Mouse (Mus musculus) brown adipose tissue, adult 24 weeks (tissue): ENCODE measurements around the gene Tiam1. TPM values are rescaled to one million over a fixed set of nuclear protein-coding genes. Genes with fewer than 3 reads are reported as not detected.

Experiments used
- H3K27ac ChIP-seq: fragments of 200-500 bp; replicated peaks from 2 replicates; pipeline ENCODE4 v1.5.1; 2012; ENCODE audit warnings: low read depth, mild to moderate bottlenecking, low read length
- H3K4me1 ChIP-seq: fragments of 200-500 bp; 2 replicates; pipeline ENCODE4 v1.6.1; 2012; ENCODE audit warnings: low read length, mixed read lengths; ENCODE audit not compliant: control insufficient read depth, insufficient read depth, insufficient read length
- H3K4me3 ChIP-seq: fragments of 200-500 bp; 2 replicates; pipeline ENCODE4 v1.5.1; 2012; ENCODE audit warnings: low read depth, mild to moderate bottlenecking, low read length, moderate library complexity; ENCODE audit not compliant: insufficient read depth
- polyA plus RNA-seq: library from polyadenylated mRNA; stranded (reverse); fragments of >200 nt; gene quantifications from 2 replicates; pipeline ENCODE4 v1.2.4, GENCODE M21; 2012; ENCODE audit not compliant: missing spikeins, insufficient read depth, insufficient read length

The Tiam1 gene
- polyA plus RNA-seq, 1 experiment: 15.9 TPM

DNA sequence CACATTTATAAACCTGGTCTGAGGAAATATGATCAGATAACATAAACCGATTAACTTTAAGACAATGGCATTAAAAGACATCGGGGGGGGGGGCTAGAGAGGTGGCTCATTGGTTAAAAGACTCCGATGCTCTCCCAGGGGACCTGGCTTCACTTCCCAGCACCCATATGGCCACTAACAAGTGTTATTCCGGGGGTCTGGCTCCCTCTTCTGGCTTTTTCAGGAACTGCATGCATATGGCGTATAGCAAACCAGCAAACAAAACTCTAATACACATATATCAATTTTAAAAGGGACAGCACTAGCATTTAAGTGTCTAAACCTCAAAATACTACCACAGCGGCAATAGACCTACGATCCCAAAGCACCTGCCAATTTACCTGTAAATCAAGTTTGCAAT, 347.0 kb downstream of the Tiam1 start:
- no peak overlapping the region for H3K27ac ChIP-seq
- no peaks in the 10 kb centered on the region for H3K4me1 ChIP-seq

GRCm38 (mm10) chr16:89789792-89790434, 353.7 kb downstream of the Tiam1 start:
- Histone ChIP-seq H3K27ac (no peak overlapping the region), H3K4me1 (no peaks in the 10 kb centered on the region), H3K4me3 (no peak overlapping the region)

More for the DNA sequence above, 347.0 kb downstream of the Tiam1 start:
- H3K4me3 ChIP-seq: no peak overlapping the region

DNA sequence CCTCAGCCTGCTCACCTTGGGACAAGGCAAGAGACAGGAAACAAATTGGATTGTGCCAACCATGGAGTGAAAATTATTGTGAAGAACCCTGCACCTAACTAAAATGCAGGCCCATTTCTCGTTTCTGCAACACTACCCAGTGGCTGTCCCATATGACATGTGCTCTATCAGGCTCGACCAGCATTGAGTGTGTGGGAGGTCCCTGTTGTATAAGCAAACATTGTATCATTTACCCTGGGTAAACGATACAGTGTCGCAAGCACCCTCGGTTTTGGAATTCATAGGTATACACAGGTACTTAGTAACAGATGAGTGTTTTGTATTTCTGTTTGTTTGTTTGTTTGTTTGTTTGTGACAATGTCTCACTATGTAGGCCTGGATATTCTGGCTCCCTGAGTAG, 357.8 kb downstream of the Tiam1 start:
- H3K4me3 ChIP-seq: no peak overlapping the region
- no peaks in the 10 kb centered on the region for H3K4me1 ChIP-seq
- H3K27ac ChIP-seq: no peak overlapping the region

- H3K4me3 ChIP-seq: no peak overlapping the region
- no peaks in the 10 kb centered on the region for H3K4me1 ChIP-seq
- H3K27ac ChIP-seq: no peak overlapping the region
Measured at GRCm38 (mm10) chr16:89779705-89780104, 363.9 kb downstream of the Tiam1 start.

DNA sequence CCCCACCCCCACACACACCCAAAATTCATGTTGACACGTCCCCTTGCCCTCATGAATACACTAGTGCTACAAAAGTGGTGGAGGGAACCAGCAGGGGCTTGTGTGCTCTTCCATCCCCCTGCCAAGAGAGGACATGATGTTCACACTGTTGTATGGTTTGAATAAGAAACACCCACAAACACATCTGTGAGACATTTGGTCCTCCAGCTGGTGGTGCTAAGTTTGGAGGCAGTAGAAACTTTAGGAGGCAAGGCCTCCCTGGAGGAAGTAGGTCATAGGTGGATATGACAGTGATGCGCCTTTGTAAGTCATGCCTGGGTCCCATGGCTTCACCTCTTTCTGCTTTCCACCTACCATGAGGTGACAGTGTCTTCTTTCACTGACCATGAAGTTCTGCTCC, 366.1 kb downstream of the Tiam1 start:
- Histone ChIP-seq H3K4me1 (no peaks in the 10 kb centered on the region), H3K4me3 (no peak overlapping the region), H3K27ac (no peak overlapping the region)

GRCm38 (mm10) chr16:89774553-89774913, 369.0 kb downstream of the Tiam1 start:
- Histone ChIP-seq H3K4me1 (no peaks in the 10 kb centered on the region), H3K4me3 (no peak overlapping the region)

GRCm38 (mm10) chr16:89773657-89774552, 369.7 kb downstream of the Tiam1 start:
- Histone ChIP-seq H3K4me1 (no peaks in the 10 kb centered on the region), H3K27ac (no peak overlapping the region), H3K4me3 (peak overlapping the region; percentile 24)

More at GRCm38 (mm10) chr16:89774553-89774913, 369.0 kb downstream of the Tiam1 start:
- no peak overlapping the region for H3K27ac ChIP-seq

DNA sequence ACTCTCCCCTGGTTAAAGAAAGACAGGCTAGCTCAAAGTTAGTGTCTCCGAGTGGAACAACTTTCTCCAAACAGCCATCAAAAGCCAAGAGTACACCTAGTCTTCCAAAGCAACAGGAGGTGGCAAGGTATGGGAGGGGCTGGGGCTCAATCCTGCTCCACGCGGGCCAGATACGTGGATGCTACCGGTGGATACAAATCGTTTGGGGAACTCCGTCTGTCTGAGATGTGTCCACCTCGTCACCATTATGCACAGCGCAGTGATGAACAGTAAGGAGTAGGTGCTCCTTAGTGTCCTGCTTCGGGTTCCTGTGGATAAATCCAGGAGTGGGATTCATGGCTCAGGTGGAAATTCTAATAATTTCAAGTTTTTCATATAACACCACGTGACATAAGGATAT, 377.6 kb downstream of the Tiam1 start:
- Histone ChIP-seq H3K27ac (no peak overlapping the region), H3K4me3 (no peak overlapping the region), H3K4me1 (no peaks in the 10 kb centered on the region)

- no peak overlapping the region for H3K27ac ChIP-seq
- no peak overlapping the region for H3K4me3 ChIP-seq
- H3K4me1 ChIP-seq: no peaks in the 10 kb centered on the region
Measured at GRCm38 (mm10) chr16:89765470-89765869, 378.1 kb downstream of the Tiam1 start.

GRCm38 (mm10) chr16:89763812-89764211, 379.8 kb downstream of the Tiam1 start:
- no peak overlapping the region for H3K27ac ChIP-seq
- H3K4me3 ChIP-seq: no peak overlapping the region
- H3K4me1 ChIP-seq: no peaks in the 10 kb centered on the region

DNA sequence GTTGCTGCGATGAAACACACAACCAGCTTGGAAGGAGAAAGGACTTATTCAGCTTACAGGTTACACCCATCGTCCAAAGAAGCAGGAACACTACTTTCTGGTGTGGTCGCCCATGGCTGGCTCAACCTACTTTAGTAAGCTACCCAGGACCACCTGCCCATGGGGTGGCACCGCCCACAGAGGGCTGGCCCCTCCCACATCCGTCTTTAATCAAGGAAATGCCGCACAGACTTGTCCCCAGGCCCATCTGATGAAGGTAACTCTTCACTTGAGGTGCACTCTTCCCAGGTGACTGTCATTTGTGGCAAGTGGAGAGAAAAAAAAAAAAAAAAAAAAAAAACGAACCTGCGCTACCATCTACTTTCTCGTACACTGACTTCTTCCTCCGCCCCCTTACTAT, 381.0 kb downstream of the Tiam1 start:
- Histone ChIP-seq H3K4me1 (no peaks in the 10 kb centered on the region), H3K27ac (no peak overlapping the region)

GRCm38 (mm10) chr16:89762096-89762495, 381.5 kb downstream of the Tiam1 start:
- H3K4me3 ChIP-seq: no peak overlapping the region
- H3K4me1 ChIP-seq: no peaks in the 10 kb centered on the region
- no peak overlapping the region for H3K27ac ChIP-seq

More for the DNA sequence above, 381.0 kb downstream of the Tiam1 start:
- H3K4me3 ChIP-seq: no peak overlapping the region

DNA sequence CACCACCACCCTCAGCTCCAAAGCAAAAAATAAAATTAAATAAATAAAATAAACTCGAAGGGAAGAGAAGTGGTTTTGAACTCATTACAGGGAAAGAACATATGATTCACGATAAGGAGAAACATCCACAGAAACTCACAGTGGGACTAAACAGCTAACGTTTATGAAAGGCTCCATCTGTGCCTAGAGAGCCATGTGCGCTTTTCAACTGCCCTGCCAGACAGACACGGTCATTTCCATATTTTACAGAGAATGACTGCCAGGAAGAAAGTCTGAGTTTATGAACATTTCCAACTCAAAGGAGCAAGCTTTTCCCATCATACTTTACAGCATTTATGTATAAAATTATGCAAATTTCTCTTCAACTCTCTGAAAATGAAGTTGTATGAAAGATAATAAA, 386.2 kb downstream of the Tiam1 start:
- no peak overlapping the region for H3K4me3 ChIP-seq
- no peaks in the 10 kb centered on the region for H3K4me1 ChIP-seq
- no peak overlapping the region for H3K27ac ChIP-seq

GRCm38 (mm10) chr16:89754709-89755108, 388.9 kb downstream of the Tiam1 start:
- no peak overlapping the region for H3K4me3 ChIP-seq
- no peak overlapping the region for H3K27ac ChIP-seq
- H3K4me1 ChIP-seq: no peaks in the 10 kb centered on the region

GRCm38 (mm10) chr16:89747864-89748263, 395.7 kb downstream of the Tiam1 start:
- H3K27ac ChIP-seq: no peak overlapping the region
- no peak overlapping the region for H3K4me3 ChIP-seq
- H3K4me1 ChIP-seq: no peaks in the 10 kb centered on the region

DNA sequence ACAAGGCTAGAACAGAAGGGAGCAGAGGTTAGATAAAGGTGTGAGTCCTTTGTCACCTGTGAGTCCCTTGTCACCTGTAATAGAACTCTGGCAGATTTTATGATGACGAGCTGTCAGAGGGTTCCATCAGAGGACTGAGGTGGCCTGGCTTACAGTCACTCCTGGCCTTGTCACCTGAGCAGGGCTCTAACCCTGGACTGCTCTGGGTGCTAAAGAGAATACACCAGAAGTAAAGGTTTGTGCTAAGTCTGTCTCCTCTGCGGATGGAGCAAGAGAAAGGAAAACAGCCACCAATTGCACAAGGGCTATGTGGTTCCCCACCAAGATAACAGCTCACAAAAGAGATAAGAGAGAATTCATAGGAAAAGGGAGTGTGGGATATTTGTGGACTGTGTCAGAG, 404.0 kb downstream of the Tiam1 start:
- Histone ChIP-seq H3K4me1 (no peaks in the 10 kb centered on the region), H3K27ac (no peak overlapping the region), H3K4me3 (no peak overlapping the region)
